Mouse (Mus musculus): Measurements from ENCODE around the gene Zfp36. TPM values are rescaled to one million over a fixed set of nuclear protein-coding genes. Genes with fewer than 3 reads are reported as not detected.

Gene Zfp36
- polyA plus RNA-seq, 1 experiment = 33.5 TPM

DNA sequence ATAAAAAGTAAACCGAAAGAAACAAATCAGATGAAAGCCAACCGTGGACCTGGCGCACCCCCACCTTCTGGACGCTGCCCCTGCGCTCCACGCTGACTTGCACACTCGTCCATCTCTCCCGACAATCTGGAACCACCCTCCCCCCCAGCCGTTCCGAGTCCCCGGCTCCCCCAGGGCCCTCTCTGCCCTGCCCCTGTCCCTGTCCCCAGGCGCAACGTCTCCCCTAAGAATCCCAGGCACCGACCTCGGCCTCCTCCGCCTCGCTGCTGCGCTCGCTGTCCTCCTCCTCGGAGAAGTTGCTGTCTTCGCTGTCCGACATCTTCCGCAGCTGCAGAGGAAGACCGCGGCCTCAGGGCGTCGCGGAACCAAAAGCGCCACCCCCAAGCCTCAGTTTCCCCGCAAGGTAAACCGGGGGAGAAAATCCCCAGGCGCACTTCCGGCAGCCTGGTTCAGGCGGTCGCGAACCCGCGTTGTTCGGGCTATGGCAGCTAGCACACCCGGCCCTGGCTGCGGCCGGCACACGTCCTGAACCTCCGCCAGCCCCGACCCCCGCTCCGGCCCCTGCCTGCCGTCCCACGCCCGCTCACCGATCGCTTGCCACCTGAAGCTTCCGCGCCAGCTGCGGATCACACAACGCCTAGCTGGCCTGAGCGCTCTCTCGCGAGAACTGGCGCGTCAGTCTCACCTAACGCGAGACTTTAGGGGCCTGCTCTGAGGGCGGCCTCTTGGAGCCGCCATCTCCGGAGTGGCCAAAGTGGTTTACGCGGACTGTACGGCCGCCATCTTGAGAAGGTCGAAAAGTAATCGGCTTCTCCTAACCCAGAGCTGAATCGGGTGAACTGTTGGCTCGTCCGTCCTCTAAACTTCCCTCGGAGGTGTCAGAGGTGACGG is 41.7 kb downstream of the Zfp36 start, which contains the start of gene Supt5:
Gene Supt5, minus strand, starts transcription at position 639 of the 891 bp plus-strand sequence.
- peak; percentile 90 for DNase-seq (ENCODE audit: low spot score)

- DNase-seq (ENCODE audit: low spot score) = no peak
These were observed 44.6 kb downstream of the Zfp36 start for GRCm38 (mm10) chr7:28335471-28335870.

- no peak for DNase-seq (ENCODE audit: low spot score)
These were observed 45.5 kb downstream of the Zfp36 start for GRCm38 (mm10) chr7:28334534-28334933.

GRCm38 (mm10) chr7:28328260-28328659 is 51.8 kb downstream of the Zfp36 start:
- DNase-seq (ENCODE audit: low spot score) = no peak

Other genes with a start within 250 kb of the Zfp36 start
- 88.9 and 108 TPM in 2 replicates for gene Fbl, start 210.5 kb downstream of the Zfp36 start, polyA plus RNA-seq (2012; rRNA removed)
- 11.7 and 17.6 TPM in 2 replicates for gene Dyrk1b, start 200.8 kb downstream of the Zfp36 start, polyA plus RNA-seq (2012; rRNA removed)
- gene Eid2, start 112.4 kb downstream of the Zfp36 start, polyA plus RNA-seq (2012; rRNA removed) = 14.8 and 15.6 TPM in 2 replicates
- 9.4 and 10.1 TPM in 2 replicates for gene Eid2b, start 102.5 kb downstream of the Zfp36 start, polyA plus RNA-seq (2012; rRNA removed)
- gene Selenov, start 89.1 kb downstream of the Zfp36 start, polyA plus RNA-seq (2012; rRNA removed) = 0.19 TPM in 1 of 2 replicates, not detected in the other
- gene Dll3, start 78.0 kb downstream of the Zfp36 start, polyA plus RNA-seq (2012; rRNA removed) = not detected in 2 replicates
- 33.7 and 41.8 TPM in 2 replicates for gene Timm50, start 68.2 kb downstream of the Zfp36 start, polyA plus RNA-seq (2012; rRNA removed)
- gene Supt5, start 41.5 kb downstream of the Zfp36 start, polyA plus RNA-seq (2012; rRNA removed) = 60.7 and 72.5 TPM in 2 replicates
- 1,939 and 2,023 TPM in 2 replicates for gene Rps16, start 29.6 kb downstream of the Zfp36 start, polyA plus RNA-seq (2012; rRNA removed)
- 11.7 and 23.9 TPM in 2 replicates for gene Plekhg2, start 7.7 kb downstream of the Zfp36 start, polyA plus RNA-seq (2012; rRNA removed)
- 25.6 and 30.8 TPM in 2 replicates for gene Med29, start 12.5 kb upstream of the Zfp36 start, polyA plus RNA-seq (2012; rRNA removed)
- 108 and 130 TPM in 2 replicates for gene Paf1, start 12.7 kb upstream of the Zfp36 start, polyA plus RNA-seq (2012; rRNA removed)
- 18.6 and 20.7 TPM in 2 replicates for gene Gmfg, start 57.2 kb upstream of the Zfp36 start, polyA plus RNA-seq (2012; rRNA removed)
- 3.9 and 4.3 TPM in 2 replicates for gene Lrfn1, start 71.7 kb upstream of the Zfp36 start, polyA plus RNA-seq (2012; rRNA removed)
- not detected in 2 replicates for gene Ifnl2, start 130.2 kb upstream of the Zfp36 start, polyA plus RNA-seq (2012; rRNA removed)
- gene Ifnl3, start 142.6 kb upstream of the Zfp36 start, polyA plus RNA-seq (2012; rRNA removed) = not detected in 2 replicates
- 0.27 TPM in 1 of 2 replicates, not detected in the other for gene Sycn, start 160.6 kb upstream of the Zfp36 start, polyA plus RNA-seq (2012; rRNA removed)
- gene Nccrp1, start 167.0 kb upstream of the Zfp36 start, polyA plus RNA-seq (2012; rRNA removed) = 0.67 and 1.1 TPM in 2 replicates
- 49.9 and 54.5 TPM in 2 replicates for gene Samd4b, start 217.9 kb upstream of the Zfp36 start, polyA plus RNA-seq (2012; rRNA removed)
- gene Pak4, start 217.9 kb upstream of the Zfp36 start, polyA plus RNA-seq (2012; rRNA removed) = 24.7 and 31.3 TPM in 2 replicates